Mouse (Mus musculus) heart, adult 2 months (tissue): ENCODE data around the gene Cd180. TPM values are rescaled to one million over a fixed set of nuclear protein-coding genes. Genes with fewer than 3 reads are reported as not detected.
"Not testable (repeated sequence)": the region's sequence is repeated elsewhere in the genome, so short reads cannot be mapped to it uniquely, and the experiment has no call there.

Source experiments
- DNase-seq, 2 experiments: peaks; one replicate each; pipeline ENCODE4 v3.0.0; 2021
- H3K27ac ChIP-seq: fragments of 200-600 bp; 2 replicates; pipeline ENCODE4 v1.8.1; 2022
- H3K27me3 ChIP-seq: fragments of 200-500 bp; 2 replicates; pipeline ENCODE4 v1.6.1; 2012; ENCODE audit warnings: mild to moderate bottlenecking, low read length, inconsistent platforms, mixed read lengths; ENCODE audit not compliant: control insufficient read depth, insufficient read depth
- H3K36me3 ChIP-seq: fragments of 200-500 bp; 2 replicates; pipeline ENCODE4 v1.6.1; 2012; ENCODE audit warnings: low read length, inconsistent platforms; ENCODE audit not compliant: control insufficient read depth, insufficient read depth
- H3K4me1 ChIP-seq: fragments of 200-500 bp; 2 replicates; pipeline ENCODE4 v1.6.1; 2011; ENCODE audit warnings: low read length; ENCODE audit not compliant: control insufficient read depth, insufficient read depth
- H3K4me3 ChIP-seq: fragments of 200-600 bp; 2 replicates; pipeline ENCODE4 v1.8.1; 2022
- H3K79me2 ChIP-seq: fragments of 200-500 bp; replicated peaks from 2 replicates; pipeline ENCODE4 v1.6.1; 2012; ENCODE audit warnings: mild to moderate bottlenecking, inconsistent platforms, low read length, moderate library complexity, mixed read lengths; ENCODE audit not compliant: control insufficient read depth, insufficient read depth
- H3K9ac ChIP-seq: fragments of 200-500 bp; 2 replicates; pipeline ENCODE4 v1.6.1; 2012; ENCODE audit warnings: low read depth, mild to moderate bottlenecking, control low read depth, inconsistent platforms, low read length, mixed read lengths
- CTCF ChIP-seq: fragments of 200-600 bp; IDR thresholded peaks from 2 replicates; pipeline ENCODE4 v1.8.1; 2022; ENCODE audit warnings: antibody characterized with exemption, mild to moderate bottlenecking, moderate library complexity
- EP300 ChIP-seq: fragments of 200-500 bp; IDR thresholded peaks from 2 replicates; pipeline ENCODE4 v1.6.1; 2011; ENCODE audit warnings: low read depth, low read length, control low read depth; ENCODE audit not compliant: insufficient read depth
- POLR2A ChIP-seq: fragments of 200-500 bp; IDR thresholded peaks from 2 replicates; pipeline ENCODE4 v1.6.1; 2011; ENCODE audit warnings: mild to moderate bottlenecking, low read depth, low read length, control low read depth; ENCODE audit not compliant: insufficient read depth
- WGBS: fragments of 180-500 bp; shearing (Covaris S2); methylation state at CpG from one replicate; pipeline ENCODE4 v1.1.7; 2018; 5-methylcytosine and 5-hydroxymethylcytosine counted together
- intact Hi-C: fragments of 180-260 bp; cut with DNase I; formaldehyde crosslinking; loops from one replicate; pipeline ENCODE4 v1.15.1; 2025
- polyA plus RNA-seq: library from polyadenylated mRNA; depleted of rRNA; stranded (reverse); fragments of >200 nt; gene quantifications from 2 replicates; pipeline ENCODE4 v1.2.3, GENCODE M21; 2012
- total RNA-seq, 2 experiments: library from RNA; stranded (reverse); gene quantifications; 2 replicates each; pipeline ENCODE4 v1.2.3; 2021

Gene Cd180
- total and polyA plus RNA-seq, 3 experiments, result 0.32 to 1.6 (median 1.3) TPM

DNA sequence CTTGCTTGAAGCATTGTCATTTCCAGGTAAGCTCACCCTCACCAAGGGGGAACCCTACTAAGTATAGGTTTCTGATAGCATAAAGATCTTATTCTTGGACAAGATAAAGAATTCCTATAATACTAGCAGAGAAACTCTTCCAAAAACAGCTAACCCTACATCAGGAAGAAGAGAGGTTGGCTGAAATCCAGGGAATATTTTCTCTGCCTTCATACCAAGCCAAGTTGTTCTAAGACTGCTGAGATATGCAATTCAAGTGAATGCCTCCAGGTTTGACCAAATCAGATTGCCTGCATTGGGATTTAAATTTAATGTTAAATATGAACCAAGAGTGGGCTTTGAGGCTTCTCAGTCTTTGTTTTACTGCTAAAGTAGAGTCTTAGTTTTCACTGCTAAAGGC lies 32.1 kb downstream of the Cd180 start:
- TF ChIP-seq POLR2A, result no peak
- no peak for TF ChIP-seq EP300
- no peak for TF ChIP-seq CTCF
- Histone ChIP-seq H3K79me2 (no peaks in the 10 kb centered on the region), H3K36me3 (no peaks in the 10 kb centered on the region), H3K27me3 (no peaks in the 10 kb centered on the region), H3K27ac (no peak overlapping the region), H3K4me1 (no peaks in the 10 kb centered on the region), H3K4me3 (no peak overlapping the region), H3K9ac (no peak overlapping the region)
- intact Hi-C loops, result no loop called here
- DNase-seq, result no peak

DNA sequence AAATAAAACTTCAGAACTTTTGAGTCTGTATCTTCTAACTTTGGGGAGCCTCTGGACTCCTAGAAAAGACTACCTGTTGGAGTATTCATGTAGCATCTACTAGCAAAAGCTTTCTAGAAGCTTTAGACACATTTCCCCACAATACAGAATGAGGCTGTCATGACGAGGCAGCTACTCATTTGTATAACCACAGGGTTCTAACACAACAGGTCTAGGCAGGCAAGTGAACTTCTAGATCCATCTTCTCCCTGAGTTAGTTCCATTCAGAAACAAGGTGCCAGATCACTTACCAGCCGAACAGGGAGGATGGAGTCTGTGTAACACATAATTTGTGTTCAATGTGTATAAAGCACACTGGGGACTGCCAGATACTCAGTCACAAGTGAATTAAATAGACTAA lies 32.5 kb downstream of the Cd180 start:
- Histone ChIP-seq H3K79me2 (no peaks in the 10 kb centered on the region), H3K36me3 (no peaks in the 10 kb centered on the region), H3K9ac (no peak overlapping the region), H3K27ac (no peak overlapping the region), H3K27me3 (no peaks in the 10 kb centered on the region), H3K4me3 (no peak overlapping the region), H3K4me1 (no peaks in the 10 kb centered on the region)
- DNase-seq, result no peak
- intact Hi-C loops, result no loop called here
- TF ChIP-seq POLR2A (no peak), EP300 (no peak), CTCF (no peak)
- 84% methylated on average over 2 of the region's 2 CpGs for WGBS

GRCm38 (mm10) chr13:102726876-102727275 lies 33.5 kb downstream of the Cd180 start:
- no peak overlapping the region for H3K4me3 ChIP-seq
- TF ChIP-seq POLR2A, result no peak
- TF ChIP-seq EP300, result no peak
- no peak for TF ChIP-seq CTCF
- no peaks in the 10 kb centered on the region for H3K4me1 ChIP-seq
- H3K79me2 ChIP-seq, result no peaks in the 10 kb centered on the region
- no peak overlapping the region for H3K27ac ChIP-seq
- no peak for DNase-seq
- no peaks in the 10 kb centered on the region for H3K27me3 ChIP-seq
- WGBS, result 80% methylated on average over 1 of the region's 1 CpGs
- intact Hi-C loops, result no loop called here
- no peaks in the 10 kb centered on the region for H3K36me3 ChIP-seq
- no peak overlapping the region for H3K9ac ChIP-seq

GRCm38 (mm10) chr13:102728035-102728434 lies 34.7 kb downstream of the Cd180 start:
- WGBS, result 66% methylated on average over 3 of the region's 3 CpGs
- H3K79me2 ChIP-seq, result no peaks in the 10 kb centered on the region
- no peak overlapping the region for H3K27ac ChIP-seq
- intact Hi-C loops, result no loop called here
- no peak overlapping the region for H3K4me3 ChIP-seq
- no peaks in the 10 kb centered on the region for H3K36me3 ChIP-seq
- no peak for DNase-seq
- no peak overlapping the region for H3K9ac ChIP-seq
- H3K27me3 ChIP-seq, result no peaks in the 10 kb centered on the region
- H3K4me1 ChIP-seq, result no peaks in the 10 kb centered on the region
- TF ChIP-seq CTCF (no peak), POLR2A (no peak), EP300 (no peak)

DNA sequence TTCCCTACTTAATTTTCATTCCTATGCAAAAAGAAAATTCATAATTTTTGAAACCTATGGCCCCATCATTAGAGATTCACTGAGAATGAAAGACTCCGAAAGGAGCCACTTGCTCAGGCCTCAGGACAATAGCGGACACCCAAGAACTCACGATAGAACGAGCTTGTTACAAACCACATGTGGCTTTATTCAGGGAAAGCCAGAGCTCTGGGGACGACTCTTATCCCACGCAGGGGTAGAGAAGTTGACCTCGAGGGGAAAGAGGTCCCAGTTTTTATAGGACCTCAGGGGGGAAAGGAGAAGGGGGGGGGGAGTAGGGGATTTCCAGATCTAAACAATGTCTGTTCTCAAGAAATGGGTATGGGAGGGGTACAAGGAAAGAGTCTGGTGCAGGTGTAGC lies 35.6 kb downstream of the Cd180 start:
- 74% methylated on average over 7 of the region's 7 CpGs for WGBS
- H3K4me1 ChIP-seq, DNase-seq, H3K36me3 ChIP-seq, H3K79me2 ChIP-seq, H3K27me3 ChIP-seq, H3K27ac ChIP-seq, intact Hi-C loops, H3K9ac ChIP-seq, H3K4me3 ChIP-seq: not testable (repeated sequence)

DNA sequence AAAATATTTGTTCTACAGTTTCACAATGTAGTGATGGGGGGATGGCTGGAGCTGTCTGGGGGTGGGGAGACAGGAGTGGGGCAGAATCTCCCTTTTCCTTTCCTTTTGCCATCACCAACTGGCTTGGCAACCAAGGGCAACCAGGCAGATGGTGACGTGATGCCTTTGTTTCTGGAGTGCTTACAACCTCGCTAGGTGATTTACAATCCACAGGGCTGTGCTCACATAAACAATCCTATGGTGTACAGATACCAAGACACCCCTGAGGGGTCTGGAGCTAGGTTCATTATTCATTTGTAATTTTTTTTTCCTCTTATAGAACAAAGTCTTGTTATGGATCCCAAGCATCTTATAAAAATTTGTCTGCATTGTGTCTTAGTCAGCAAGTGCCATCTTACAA lies 39.7 kb downstream of the Cd180 start:
- Histone ChIP-seq H3K4me1 (no peaks in the 10 kb centered on the region), H3K79me2 (no peaks in the 10 kb centered on the region), H3K36me3 (no peaks in the 10 kb centered on the region), H3K4me3 (no peak overlapping the region), H3K27ac (no peak overlapping the region), H3K27me3 (no peaks in the 10 kb centered on the region), H3K9ac (no peak overlapping the region)
- intact Hi-C loops, result no loop called here
- TF ChIP-seq CTCF, result no peak
- no peak for TF ChIP-seq POLR2A
- TF ChIP-seq EP300, result no peak
- DNase-seq, result no peak
- WGBS, result 87% methylated on average over 2 of the region's 2 CpGs
